Mouse (Mus musculus): ENCODE measurements around the gene Sytl2.

The Sytl2 gene

DNA sequence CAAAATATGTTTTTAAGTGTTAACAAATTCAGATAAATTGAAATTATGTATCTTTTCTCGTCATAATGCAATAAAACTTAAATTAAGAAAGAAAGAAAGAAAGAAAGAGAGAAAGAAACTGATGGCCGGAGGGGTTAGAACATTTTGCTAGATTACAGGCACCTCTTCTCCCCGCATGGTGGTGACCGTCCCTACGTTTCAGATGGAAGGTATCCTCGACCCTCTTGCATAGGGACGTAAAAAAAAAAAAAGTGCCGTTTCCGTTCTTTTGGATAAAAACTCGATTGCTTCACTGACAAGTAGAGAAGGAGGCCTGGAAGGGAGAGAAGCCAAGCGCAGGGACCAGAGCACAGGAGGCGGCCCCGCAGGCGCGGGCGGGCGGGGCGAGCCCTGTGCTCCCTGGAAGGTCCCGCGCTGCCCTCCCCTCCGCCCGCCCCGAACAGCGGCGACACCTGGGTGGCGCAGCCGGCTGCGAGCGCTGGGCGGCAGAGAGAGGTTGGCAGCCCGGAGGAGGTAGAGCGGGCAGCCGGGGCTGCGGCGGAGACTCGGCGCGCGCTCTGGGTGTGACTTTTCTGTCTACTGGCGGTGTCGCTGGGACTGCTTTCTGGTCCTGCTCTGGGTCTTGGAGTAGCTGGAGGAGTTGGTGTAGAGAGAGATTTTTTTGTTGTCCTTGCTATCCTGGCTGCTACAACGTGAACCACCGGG lies at the start of gene Sytl2:
Sytl2 (plus strand) TSS at position 311 of the 705 bp plus-strand sequence.
- no peak for DNase-seq (ENCODE audit: low spot score)

DNA sequence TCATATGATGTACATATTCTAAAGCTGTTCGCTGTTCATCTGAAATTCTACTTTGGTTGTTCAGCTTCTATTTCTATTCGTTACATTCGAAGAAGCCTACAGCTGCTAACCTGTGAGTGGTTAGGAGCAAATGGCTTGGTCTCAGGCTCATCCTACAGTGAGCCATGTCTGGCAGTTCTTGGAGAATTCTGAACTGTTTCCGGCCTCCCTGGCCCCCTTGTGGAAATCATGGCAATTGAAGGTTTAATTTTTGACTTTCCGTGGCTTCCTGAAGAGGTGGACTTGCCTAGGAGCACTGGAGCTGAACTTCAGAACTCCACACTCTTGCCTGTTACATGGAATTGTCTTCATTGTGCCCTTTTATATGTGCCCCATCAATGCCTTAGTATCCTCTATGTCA lies 49.1 kb upstream of the Sytl2 start:
- no peak for DNase-seq (ENCODE audit: low spot score)

DNA sequence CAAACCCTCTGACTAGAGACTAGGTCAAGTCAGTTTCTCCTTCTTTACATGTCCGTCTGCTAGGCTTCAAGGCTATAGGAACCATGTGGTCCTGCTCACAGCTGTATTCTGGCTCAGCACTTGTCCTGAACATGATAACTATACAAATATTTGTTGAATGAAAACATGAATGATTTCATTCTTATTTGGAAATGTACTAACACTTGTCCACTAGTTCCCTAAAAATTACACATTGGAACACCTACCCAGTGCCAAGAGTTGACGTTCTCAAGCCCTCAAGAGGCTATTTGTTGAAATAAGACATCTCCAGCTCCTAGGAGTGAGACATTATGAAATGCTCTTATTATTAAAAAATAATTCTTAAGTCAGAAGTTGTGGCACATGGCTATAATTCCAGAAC lies 43.4 kb upstream of the Sytl2 start:
- no peak for DNase-seq (ENCODE audit: low spot score)

DNA sequence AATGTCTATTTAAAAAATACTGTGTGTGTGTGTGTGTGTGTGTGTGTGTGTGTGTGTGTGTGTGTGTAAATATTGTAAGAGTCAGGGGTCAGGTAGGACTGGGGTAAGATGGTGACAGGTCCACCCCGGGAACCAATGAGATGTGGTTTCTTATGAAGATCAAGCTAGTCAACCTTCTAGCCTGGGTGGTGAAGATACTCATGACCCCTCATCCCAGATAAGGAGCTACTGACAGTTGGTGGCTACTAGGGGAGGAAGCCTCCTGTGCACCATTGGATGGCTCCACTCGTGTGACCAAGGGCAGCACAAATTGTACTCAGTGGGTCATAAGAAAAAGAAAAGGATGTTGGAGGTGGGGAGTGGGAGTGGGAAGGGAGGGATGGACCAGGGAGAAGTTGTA lies 42.2 kb upstream of the Sytl2 start:
- DNase-seq (ENCODE audit: low spot score), result no peak

DNA sequence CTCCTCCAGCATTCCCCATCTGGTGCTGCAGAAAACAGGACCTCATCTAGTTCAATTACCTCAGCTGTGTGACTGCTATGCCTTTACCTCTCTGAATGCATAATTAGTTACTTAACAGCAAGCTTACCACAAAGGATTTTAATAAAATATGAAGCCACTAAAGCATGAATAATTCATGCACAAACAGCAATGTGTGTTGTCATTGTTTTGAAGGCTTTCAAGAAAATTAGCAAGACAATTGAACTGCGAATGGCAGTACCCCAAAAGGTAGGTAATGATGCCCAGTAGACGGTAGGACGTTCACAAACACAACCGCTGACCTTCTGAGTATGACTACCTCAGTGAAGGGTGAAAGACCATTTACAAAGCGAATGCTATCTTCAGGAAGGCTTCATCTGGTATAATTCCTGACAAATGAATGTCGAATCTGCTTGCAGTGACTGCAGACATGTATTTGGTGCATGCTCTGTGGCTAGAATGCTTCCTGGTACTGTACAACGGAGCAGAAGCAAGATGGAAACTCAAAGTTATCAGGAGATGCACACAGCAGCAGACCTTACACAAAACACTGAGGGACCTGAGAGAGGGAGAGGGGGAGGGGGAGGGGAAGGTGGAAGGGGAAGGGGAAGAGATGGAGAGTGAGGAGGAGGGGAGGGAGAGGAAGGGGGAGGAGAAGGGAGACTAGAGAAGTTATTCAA lies 40.0 kb upstream of the Sytl2 start:
- no peak for DNase-seq (ENCODE audit: low spot score)

DNA sequence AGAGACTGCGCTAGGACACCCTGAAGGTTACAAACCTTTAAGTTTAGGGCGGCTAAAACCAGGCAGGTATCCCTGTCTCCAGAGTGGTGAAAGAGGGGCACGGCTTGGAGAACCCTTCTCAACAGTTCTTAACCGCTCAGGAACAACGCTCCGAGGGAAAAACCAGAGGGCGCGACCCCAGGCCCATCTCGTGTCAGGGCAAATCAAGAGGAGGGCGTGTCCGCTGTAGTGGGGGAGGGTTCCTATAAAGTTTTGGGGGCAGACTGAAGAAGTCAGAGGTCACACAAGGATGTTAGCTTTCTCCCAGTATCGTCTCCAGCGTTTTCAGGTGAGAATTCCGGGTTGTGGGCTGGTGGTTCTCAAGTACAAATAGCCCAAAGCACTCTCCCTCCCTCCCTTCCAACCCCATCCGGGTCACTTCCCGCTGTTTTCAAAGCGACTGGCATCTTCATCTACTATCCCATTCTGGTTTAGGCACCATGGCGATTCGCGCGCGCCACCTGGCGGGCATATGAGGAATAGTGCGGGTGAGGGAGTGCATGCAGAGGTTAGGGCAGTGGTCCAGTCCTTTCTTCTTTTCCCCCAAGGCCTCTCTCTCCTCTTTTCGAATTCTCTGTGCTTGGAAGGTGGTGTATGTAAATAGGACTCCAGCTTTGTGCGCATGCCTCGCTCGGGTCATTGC lies 36.6 kb upstream of the Sytl2 start, which contains the start of gene Ccdc83:
Ccdc83 (minus strand) TSS at position 489 of the 682 bp plus-strand sequence.
- DNase-seq (ENCODE audit: low spot score), result peak; percentile 76

DNA sequence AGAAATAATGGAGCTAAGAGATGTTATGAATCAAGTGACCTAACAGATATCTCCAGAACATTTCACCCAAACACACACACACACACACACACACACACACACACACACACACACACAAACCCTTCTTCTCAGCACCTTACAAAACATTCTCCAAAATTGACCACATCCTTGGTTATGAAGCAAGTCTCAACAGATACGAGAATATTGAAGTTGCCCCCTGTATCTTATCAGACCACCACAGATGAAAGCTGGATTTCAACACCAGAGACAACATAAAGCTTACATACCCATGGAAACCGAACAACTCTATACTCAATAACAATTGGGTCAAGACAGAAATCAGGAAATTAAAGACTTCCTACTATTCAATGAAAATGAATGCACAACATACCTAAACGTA lies 31.9 kb upstream of the Sytl2 start:
- no peak for DNase-seq (ENCODE audit: low spot score)

DNA sequence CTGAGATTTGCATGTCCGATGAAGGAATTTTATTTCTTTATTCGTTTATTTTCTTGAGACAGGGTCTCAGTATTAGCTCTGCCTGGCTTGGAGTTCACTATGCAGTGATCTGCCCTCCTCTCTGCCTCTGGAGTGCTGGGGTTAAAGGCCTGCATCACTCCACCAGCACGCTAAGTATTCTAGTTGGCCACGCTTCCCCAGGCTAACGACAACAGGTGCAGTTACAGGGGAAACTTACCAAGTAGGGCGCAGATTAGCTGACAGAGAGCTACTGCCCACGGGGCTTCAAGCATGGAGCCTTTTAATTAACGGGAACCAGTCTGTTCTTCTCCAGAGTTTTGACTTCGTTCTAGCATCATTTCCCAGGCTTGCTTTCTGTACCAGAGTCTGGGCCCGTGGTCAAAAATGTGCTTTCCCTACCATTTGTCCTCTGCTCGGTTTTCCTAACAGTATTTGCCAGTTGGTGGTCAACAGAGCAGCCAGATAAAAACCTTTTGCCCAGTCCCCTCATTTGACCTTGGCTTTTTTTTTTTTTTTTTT lies 27.4 kb upstream of the Sytl2 start:
- no peak for DNase-seq (ENCODE audit: low spot score)

DNA sequence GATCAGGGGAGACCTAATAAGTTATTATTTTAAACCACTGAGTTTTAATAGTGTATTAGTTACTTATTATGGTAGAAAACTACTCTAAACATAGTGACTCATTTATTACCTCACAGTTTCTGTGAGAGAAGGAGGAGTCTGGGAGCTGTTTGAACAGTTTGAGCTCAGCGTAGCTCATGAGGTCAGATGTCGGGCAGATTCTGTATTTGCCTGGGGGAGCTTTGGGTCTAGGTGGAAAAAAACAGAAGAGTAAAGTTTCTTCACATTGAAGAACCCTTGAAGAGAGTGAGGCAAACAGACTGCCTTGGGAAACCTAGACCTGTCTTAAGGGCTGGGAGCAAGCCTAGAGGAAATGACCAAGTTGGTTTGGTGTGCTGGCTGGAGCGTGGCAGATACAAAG lies 24.8 kb upstream of the Sytl2 start:
- no peak for DNase-seq (ENCODE audit: low spot score)

DNA sequence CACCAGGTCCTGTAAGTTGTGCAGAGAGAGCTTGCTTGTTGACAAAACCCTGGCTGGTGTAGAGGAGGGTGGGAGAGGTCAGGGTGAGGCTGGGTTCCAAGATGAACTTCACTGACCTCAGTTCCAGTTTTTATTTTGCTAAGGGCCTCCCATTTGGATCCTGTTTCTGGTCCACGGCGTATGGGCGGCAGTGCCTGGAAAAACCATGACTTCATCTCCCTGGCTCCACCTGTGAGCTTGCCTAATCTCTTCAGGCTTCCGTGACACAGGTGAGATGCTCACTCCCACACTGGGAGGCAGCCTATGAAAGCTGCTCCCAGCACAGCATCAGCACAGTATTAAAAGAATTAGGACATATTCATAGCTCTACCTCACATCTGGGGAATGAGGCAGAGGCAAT lies 24.3 kb upstream of the Sytl2 start:
- DNase-seq (ENCODE audit: low spot score), result no peak

DNA sequence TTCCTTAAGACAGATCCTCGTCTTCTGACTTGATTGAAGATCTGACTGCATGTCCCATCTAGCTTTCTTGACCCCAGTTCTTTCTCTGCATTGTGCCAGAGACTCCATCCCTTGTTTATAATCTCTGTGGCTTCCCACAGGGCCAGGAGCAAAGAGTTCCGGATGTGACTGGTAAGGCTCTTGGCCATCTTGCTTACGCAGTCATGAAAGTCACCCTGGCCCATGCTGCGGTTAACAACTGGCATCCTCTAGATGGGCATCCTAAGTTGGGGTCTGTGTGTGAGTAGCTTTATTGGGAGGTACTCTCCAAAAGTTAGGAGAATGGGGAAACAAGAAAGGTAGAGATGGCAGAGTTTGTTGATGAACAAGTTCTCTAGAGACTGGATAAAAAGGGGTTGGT lies 22.9 kb upstream of the Sytl2 start:
- DNase-seq (ENCODE audit: low spot score), result no peak

DNA sequence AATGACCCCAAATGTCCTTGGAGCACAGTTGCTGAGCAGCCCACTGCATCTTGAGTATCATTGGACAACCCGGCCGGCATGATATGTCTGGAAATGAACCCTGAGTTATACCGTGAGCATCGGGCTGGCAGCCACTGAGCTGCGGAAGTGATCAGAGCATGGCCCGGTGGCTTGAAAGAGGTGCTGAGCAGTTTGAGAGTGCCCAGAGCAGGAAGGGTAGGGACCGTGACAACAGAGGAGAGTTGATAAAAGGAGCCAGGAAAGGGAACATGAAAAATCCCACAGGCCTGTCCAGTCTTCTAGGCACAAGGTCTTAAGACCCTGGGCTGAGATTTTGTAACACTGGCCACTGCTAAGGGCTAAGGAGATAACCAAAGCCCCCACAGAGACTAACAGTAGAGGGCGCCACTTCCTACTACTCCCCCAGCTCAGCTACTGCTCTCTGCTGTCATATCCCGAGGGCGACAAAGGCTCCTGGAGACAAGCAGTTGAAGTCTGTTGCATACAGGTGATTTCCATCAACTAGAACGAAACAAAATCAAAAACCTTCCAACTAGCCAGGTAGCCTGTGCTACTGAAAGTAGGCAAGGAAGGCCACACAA lies 21.7 kb upstream of the Sytl2 start:
- DNase-seq (ENCODE audit: low spot score), result no peak

DNA sequence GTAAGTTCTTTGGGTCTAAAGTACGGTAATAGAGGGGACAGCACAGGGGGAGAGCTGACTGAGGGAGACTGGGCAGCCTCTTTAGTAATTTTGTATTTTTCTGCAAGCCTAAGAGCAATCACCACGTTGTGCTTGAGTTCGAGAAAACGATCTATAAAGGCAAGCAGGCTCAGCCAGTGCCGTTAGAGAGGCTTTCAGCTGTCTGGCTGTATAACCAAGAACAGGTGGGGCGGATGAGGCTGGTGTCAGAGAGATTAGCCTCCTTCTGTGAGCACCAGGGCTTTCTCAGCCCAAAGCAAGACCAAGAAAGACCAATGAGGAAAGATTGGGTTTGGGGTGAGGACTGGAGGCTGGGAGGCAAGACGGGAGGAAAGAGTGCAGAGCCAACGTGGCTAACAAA lies 21.2 kb upstream of the Sytl2 start:
- DNase-seq (ENCODE audit: low spot score), result no peak

DNA sequence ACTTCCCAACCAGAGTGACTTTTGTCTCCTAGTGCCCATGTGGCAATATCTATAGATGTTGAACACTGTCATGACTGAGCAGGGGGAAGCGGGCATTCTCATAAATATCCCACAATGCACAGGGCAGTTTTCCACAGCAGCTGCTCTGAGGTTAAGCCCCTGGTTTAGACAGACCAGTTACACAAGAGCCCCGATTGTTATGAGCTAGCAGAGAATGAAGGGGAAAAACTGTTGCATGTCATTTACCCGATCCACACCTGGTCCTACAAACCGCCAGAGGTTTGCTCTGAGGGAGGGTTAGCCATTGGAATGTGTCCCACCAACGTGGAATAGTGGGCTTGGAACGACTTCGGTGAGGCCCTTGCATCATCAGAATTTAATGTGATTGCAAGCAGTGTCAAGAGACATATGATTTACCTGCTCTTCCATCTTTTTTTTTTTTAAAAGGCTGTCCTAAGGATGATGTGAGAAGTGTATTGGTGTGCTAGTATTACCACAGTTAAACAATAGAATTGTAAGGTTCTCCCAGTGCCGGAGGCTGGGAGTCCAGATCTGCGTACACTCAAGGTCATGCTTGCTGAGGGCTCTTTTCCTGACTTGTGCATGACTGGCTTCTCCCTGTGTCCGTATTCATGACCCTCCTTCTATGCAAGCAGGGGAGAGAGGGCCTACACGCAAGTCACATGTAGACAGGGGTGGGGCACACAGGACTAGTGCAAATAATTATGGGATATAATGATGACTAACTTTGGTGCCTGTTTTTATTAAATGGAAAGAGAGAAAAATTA lies 20.1 kb upstream of the Sytl2 start:
- no peak for DNase-seq (ENCODE audit: low spot score)

DNA sequence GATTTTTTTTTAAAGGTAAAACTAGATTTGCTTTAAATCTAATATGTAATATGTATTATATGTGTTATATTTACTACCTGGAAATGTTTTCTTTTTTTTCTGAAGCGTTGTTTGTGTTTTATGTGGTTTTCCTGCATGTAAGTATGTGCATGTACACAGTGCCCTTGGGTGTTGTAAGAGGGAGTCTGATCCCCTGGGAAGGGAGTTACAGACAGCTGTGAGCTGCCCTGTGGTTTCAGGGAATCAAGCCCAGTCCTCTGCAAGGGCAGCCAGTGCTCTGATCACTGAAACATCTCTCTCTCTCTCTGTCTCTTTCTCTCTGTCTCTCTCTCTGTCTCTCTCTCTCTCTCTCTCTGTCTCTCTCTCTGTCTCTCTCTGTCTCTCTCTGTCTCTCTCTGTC lies 19.3 kb upstream of the Sytl2 start:
- DNase-seq (ENCODE audit: low spot score), result no peak

DNA sequence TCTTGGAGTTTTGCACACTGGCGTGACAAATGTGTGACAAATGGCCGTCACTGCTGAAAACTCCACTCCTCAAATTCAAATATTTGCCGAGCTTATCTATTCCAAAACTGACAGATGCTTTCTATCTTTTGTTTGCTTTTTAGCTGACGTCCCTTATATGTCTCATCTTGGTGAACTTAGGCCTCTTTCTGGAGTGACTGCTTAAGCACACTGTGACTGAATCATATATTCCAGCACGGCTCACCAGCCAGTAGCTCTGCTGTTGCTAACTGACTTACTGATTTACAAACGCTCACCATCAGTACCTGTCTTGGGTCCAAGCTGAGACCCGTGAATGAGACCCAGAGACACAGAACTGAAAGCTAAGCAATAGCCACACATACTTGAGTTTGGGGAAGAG lies 17.3 kb upstream of the Sytl2 start:
- no peak for DNase-seq (ENCODE audit: low spot score)

DNA sequence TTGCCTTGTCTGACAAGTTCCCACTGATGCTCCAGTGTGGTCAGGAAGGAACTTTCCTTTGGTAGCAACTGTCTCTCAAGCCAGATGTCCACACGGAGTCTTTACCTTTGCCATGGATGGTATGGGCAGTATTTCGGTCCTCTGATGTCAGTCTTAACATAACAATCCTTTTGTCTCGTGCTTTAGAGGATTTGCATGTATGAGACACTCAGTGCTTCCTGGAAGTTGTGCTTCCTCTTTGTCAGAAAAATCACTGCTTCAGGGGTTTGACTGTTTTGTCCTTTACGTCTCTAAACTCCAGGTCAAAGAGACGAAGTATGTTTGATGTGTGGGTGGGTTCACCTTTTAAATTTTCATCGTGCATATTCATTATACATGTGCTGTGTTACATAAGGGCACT lies 10.2 kb upstream of the Sytl2 start:
- DNase-seq (ENCODE audit: low spot score), result no peak

DNA sequence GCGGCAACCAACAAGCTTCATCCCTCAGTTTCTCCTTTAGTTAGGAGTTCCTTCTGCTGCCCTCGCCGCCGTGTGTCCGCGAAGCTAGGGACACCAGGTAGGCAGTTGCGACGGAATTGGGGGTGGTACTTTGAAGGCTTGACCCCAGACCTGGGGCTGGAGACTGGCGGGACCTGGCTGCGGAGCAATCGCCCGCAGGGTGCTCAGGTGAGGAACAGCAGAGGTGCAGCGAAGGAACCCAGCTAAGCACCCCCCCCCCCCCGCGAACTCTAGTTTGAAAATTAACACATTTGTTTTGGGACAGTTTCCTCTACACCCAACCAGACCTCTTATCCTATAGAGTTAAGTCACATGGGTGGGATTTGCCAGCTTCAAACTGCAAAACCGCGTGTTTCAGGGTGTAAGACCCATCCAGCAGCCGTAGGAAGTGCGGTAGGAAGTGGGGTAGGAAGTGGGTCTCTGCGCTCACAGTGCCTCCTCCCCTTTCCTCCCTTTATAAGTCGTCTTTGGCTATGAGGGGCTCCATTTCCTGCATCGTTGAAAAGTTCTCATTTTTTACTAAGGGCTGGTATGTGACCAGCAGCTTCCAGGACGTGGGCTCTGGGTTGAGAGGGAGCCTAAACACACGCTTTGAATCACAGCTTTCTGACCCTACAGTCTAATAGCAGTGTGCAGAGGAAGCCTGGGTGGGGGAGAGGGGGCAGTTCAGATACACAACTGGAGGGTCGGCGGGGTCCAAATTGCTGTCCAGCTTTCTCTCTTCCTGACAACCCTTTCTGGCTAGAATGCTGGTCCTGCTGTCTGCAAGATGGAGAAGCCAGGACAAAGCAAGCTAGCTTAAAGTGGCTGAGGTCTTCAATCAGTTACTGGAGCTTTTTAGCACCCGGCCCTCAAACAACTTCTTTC lies 848 bp downstream of the Sytl2 start:
- no peak for DNase-seq (ENCODE audit: low spot score)

DNA sequence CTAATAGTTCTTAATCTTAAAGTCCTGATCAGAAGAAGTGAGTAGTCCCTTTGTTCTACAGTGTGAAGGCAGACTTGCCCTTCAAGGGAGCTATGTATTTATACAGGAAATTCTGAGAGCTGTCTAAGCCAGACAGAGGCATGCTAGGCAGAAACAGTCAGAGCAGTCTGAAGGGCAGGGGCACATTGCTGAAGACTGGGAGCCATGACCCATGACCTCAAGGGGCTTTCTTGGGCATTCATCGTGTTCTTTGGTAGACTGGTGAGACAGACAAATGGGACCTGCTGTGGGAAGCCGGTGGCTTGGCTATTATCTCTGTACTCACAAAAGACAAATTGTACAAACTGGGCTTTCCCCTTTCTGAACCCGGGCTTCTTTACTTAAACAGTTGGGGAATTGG lies 4.0 kb downstream of the Sytl2 start:
- no peak for DNase-seq (ENCODE audit: low spot score)

DNA sequence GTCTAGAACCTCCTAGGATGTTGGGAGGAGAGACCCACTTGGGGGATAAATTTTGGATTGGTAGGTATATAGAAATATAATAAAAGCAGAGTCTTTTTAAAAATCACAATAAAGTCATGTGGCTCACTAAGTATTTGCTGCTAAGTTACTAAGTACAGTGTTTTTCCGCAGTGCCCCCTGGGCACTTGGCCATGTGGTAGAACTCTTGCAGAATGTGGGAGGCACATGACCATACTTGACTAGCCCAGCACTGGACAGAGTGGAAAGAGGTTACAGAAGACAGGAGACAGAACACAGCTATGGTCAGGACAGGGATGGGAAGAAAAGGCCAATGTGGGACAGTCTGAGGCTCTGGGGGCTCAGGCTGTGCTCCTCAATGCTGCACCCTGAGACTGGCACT lies 4.9 kb downstream of the Sytl2 start:
- no peak for DNase-seq (ENCODE audit: low spot score)

DNA sequence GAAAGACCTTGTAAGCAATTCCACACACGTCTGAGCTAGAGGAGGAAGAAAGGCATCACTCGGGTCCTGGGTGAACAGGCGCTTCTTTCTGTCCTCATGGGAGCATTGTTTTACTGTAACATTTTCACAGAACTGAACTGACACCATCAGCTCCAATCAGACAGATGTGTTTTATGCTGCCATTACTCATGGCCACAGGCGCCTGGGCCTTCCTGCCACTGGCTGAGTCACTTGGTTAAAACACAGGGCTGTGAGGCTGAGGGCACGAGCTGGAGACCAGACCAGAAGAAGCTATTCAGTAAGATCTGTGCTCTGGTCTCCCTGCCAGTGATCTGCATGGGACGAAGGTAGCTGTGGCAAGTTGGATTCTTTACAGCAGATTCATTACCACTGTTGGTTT lies 6.0 kb downstream of the Sytl2 start:
- DNase-seq (ENCODE audit: low spot score), result no peak

All from layer of hippocampus, adult 9-10 months (tissue).